8 mouse cellular contexts compared by ENCODE assay signal in the genomic region with DNA sequence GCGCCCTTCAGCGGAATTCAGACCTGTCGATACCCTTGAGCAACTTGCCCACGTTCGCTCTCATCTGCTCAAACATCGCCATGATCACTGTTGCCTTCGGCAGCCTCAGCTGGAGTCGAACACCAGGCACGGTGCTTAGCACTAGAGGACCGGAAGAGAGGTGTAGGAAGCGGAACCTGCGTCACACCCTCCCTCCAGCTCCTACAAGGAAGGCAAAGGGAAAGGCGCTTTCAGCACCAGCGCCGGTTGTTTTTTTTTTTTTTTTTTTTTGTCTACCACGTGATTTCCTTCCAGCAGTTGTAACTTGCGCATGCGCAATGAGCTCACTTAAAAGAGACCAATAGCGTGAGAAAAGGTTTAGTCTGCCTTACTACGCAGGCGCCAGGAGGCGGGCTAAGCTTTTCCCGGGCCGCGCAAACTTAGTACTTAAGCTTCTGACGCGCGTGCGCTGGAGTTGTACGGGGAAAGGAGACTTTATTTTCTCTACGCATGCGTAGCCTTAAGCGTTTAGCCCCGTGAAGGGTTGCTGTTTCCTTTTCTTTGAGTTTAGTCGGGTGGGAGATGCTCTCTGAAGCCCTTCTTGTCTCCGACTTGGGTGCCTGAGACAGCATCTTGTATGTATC. TPM values are rescaled to one million over a fixed set of nuclear protein-coding genes. Genes with fewer than 3 reads are reported as not detected.
DNase-seq lines count a peak whose midpoint lies in the region; ATAC-seq and TF ChIP-seq lines count a peak whose summit lies in the region.

A gene (minus strand): TSS at position 214 of the 623 bp plus-strand sequence.
A gene (plus strand): TSS at position 400 of the 623 bp plus-strand sequence.

- peaks cover 26% of the 10 kb centered on the region for H3K4me1 ChIP-seq in hindbrain, embryonic 10.5 days (replicated peaks)
- H3K4me1 ChIP-seq in lung, postnatal 0 days (ENCODE audit: insufficient read depth, low read depth, low read length) = peaks cover 11% of the 10 kb centered on the region

- WGBS in hindbrain, embryonic 10.5 days = under 1% methylated on average over 36 of the region's 36 CpGs
- WGBS in lung, postnatal 0 days = under 1% methylated on average over 36 of the region's 36 CpGs

- H3K4me2 ChIP-seq in lung, postnatal 0 days (replicated peaks; ENCODE audit: low read depth, low read length) = peak within 1 kb of the TSS; percentile 87

- peaks cover 34% of the 10 kb centered on the region for H3K36me3 ChIP-seq in hindbrain, embryonic 10.5 days
- peaks cover 24% of the 10 kb centered on the region for H3K36me3 ChIP-seq in lung, postnatal 0 days (ENCODE audit: insufficient read depth, low read length)

- no peaks in the 10 kb centered on the region for H3K9me3 ChIP-seq in hindbrain, embryonic 10.5 days
- no peaks in the 10 kb centered on the region for H3K9me3 ChIP-seq in lung, postnatal 0 days (ENCODE audit: low read length)

- H3K9ac ChIP-seq in lung, postnatal 0 days (replicated peaks; ENCODE audit: low read depth) = peak within 1 kb of the TSS; percentile 58

- DNase-seq in MN1 (ENCODE audit: low spot score) = peak; percentile 99
- peak; percentile 97 for DNase-seq in cerebellum, adult 9-10 months
- peak; percentile 97 for DNase-seq in hindbrain, embryonic 10.5 days (ENCODE audit: low spot score)
- DNase-seq in layer of hippocampus, adult 9-11 months = peak; percentile 99
- DNase-seq in lung, postnatal 0 days (ENCODE audit: low spot score) = peak; percentile 100
- DNase-seq in ovary, postnatal 14 days (ENCODE audit: low spot score) = peak; percentile 85
- DNase-seq in thymus, postnatal 14 days = peak; percentile 97

- H3K27ac ChIP-seq in hindbrain, embryonic 10.5 days = peak within 1 kb of the TSS; percentile 85
- peak within 1 kb of the TSS; percentile 74 for H3K27ac ChIP-seq in lung, postnatal 0 days (ENCODE audit: low read length)

- no peak for TF ChIP-seq EP300 in lung, postnatal 0 days (IDR thresholded peaks at IDR 0.05)

- peak; percentile 98 for ATAC-seq in frontal cortex, adult (ENCODE audit: low TSS enrichment)
- peak; percentile 98 for ATAC-seq in lung, postnatal 0 days

- peak; percentile 37 for TF ChIP-seq CTCF in lung, postnatal 0 days (IDR thresholded peaks at IDR 0.05)

- H3K27me3 ChIP-seq in hindbrain, embryonic 10.5 days (ENCODE audit: insufficient read depth, poor library complexity, severe bottlenecking) = no peaks in the 10 kb centered on the region
- no peaks in the 10 kb centered on the region for H3K27me3 ChIP-seq in lung, postnatal 0 days (replicated peaks; ENCODE audit: insufficient read depth, low read length)

- peak within 1 kb of the TSS; percentile 70 for H3K4me3 ChIP-seq in hindbrain, embryonic 10.5 days
- H3K4me3 ChIP-seq in lung, postnatal 0 days (ENCODE audit: low read depth, low read length) = peak within 1 kb of the TSS; percentile 60

RNA-seq across cellular contexts. Expression of the first gene that starts in this region (rescaled TPM):
- polyA plus RNA-seq in hindbrain, embryonic 10.5 days (2016; fragmentation: Nextera tagmentation; extraction: Ambion mirVana) = 426 and 432 TPM in 2 replicates
- polyA plus RNA-seq in lung, postnatal 0 days (2015; fragmentation: Nextera tagmentation; extraction: Ambion mirVana) = 287 and 294 TPM in 2 replicates

RNA-seq across cellular contexts. Expression of the second gene that starts in this region (rescaled TPM):
- polyA plus RNA-seq in hindbrain, embryonic 10.5 days (2016; fragmentation: Nextera tagmentation; extraction: Ambion mirVana) = 8.8 and 9.0 TPM in 2 replicates
- polyA plus RNA-seq in lung, postnatal 0 days (2015; fragmentation: Nextera tagmentation; extraction: Ambion mirVana) = 2.0 and 3.5 TPM in 2 replicates

Comparison
In these comparisons a context has a peak if more than half of its experiments do, and no peak if none do; other contexts are left out.
1. Peak in every context shown above with its lines: DNase-seq, ATAC-seq, H3K4me3 ChIP-seq and H3K27ac ChIP-seq.